Mouse (Mus musculus) embryo, embryonic 10 days (tissue): ENCODE results near the gene Gm12216.
"Not testable (repeated sequence)": the region's sequence is repeated elsewhere in the genome, so short reads cannot be mapped to it uniquely, and the experiment has no call there.

Experiments
- DNase-seq: peaks from one replicate; pipeline ENCODE4 v3.0.0-alpha.2; 2015; ENCODE audit warnings: low spot score

The Gm12216 gene

GRCm38 (mm10) chr11:53858761-53859580, at the start of gene Gm12216:
TSS of gene Gm12216 (minus strand) at chr11:53859256.
- DNase-seq = peak; percentile 21

GRCm38 (mm10) chr11:53908686-53909085, 49.6 kb upstream of the Gm12216 start:
- no peak for DNase-seq

- DNase-seq = no peak
Observed at GRCm38 (mm10) chr11:53904534-53904925, 45.5 kb upstream of the Gm12216 start.

GRCm38 (mm10) chr11:53903781-53904533, 44.9 kb upstream of the Gm12216 start:
- peak; percentile 77 for DNase-seq

GRCm38 (mm10) chr11:53902741-53903140, 43.7 kb upstream of the Gm12216 start:
- DNase-seq = no peak

- no peak for DNase-seq
Observed at GRCm38 (mm10) chr11:53900991-53901390, 41.9 kb upstream of the Gm12216 start.

- DNase-seq = no peak
Observed at GRCm38 (mm10) chr11:53899981-53900380, 40.9 kb upstream of the Gm12216 start.

- DNase-seq = no peak
Observed at GRCm38 (mm10) chr11:53899004-53899403, 39.9 kb upstream of the Gm12216 start.

- DNase-seq = no peak
Observed at GRCm38 (mm10) chr11:53896935-53897334, 37.9 kb upstream of the Gm12216 start.

GRCm38 (mm10) chr11:53893451-53893850, 34.4 kb upstream of the Gm12216 start:
- DNase-seq = no peak

- peak; percentile 15 for DNase-seq
Observed at GRCm38 (mm10) chr11:53892716-53893416, 33.8 kb upstream of the Gm12216 start.

- peak; percentile 98 for DNase-seq
Observed at GRCm38 (mm10) chr11:53891505-53892451, 32.7 kb upstream of the Gm12216 start, which contains the start of gene Slc22a5. TSS of gene Slc22a5 (minus strand) at chr11:53891660.

- DNase-seq = peak; percentile 13
Observed at GRCm38 (mm10) chr11:53890906-53891504, 31.9 kb upstream of the Gm12216 start.

GRCm38 (mm10) chr11:53890225-53890624, 31.2 kb upstream of the Gm12216 start:
- DNase-seq = no peak

- no peak for DNase-seq
Observed at GRCm38 (mm10) chr11:53889091-53889645, 30.1 kb upstream of the Gm12216 start.

- no peak for DNase-seq
Observed at GRCm38 (mm10) chr11:53888242-53888641, 29.2 kb upstream of the Gm12216 start.

- no peak for DNase-seq
Observed at GRCm38 (mm10) chr11:53883287-53883686, 24.2 kb upstream of the Gm12216 start.

GRCm38 (mm10) chr11:53878096-53878495, 19.0 kb upstream of the Gm12216 start:
- DNase-seq = not testable (repeated sequence)

- DNase-seq = no peak
Observed at GRCm38 (mm10) chr11:53876488-53876887, 17.4 kb upstream of the Gm12216 start.

GRCm38 (mm10) chr11:53874706-53875105, 15.7 kb upstream of the Gm12216 start:
- no peak for DNase-seq
